Mouse (Mus musculus): Measurements from ENCODE around the gene Tlr6. TPM values are rescaled to one million over a fixed set of nuclear protein-coding genes. Genes with fewer than 3 reads are reported as not detected.

Tlr6 gene
- polyA plus RNA-seq, 1 experiment: 2.3 TPM

- no peak overlapping the region for H3K27ac ChIP-seq (ENCODE audit: insufficient read depth, low read length)
- TF ChIP-seq POLR2A (IDR thresholded peaks at IDR 0.05; ENCODE audit: low read depth, low read length) (no peak), CTCF (IDR thresholded peaks at IDR 0.05; ENCODE audit: borderline replicate concordance, insufficient read depth, low read length) (no peak)
- no peaks in the 10 kb centered on the region for H3K4me1 ChIP-seq (ENCODE audit: control insufficient read depth, insufficient read depth, low read length)
- H3K4me3 ChIP-seq (ENCODE audit: insufficient read depth, low read length): no peak overlapping the region
Observed at GRCm38 (mm10) chr5:64905516-64906271, 54.2 kb downstream of the Tlr6 start.

Other genes with a start within 250 kb of the Tlr6 start
- 105 and 107 TPM in 2 replicates for gene Klf3, start 156.7 kb downstream of the Tlr6 start, polyA plus RNA-seq (2011; ENCODE audit: insufficient read length, low read depth, missing spikeins)
- gene Tlr1, start 26.5 kb downstream of the Tlr6 start, polyA plus RNA-seq (2011; ENCODE audit: insufficient read length, low read depth, missing spikeins): 0.23 and 1.1 TPM in 2 replicates
- 153 and 177 TPM in 2 replicates for gene Fam114a1, start 10.0 kb upstream of the Tlr6 start, polyA plus RNA-seq (2011; ENCODE audit: insufficient read length, low read depth, missing spikeins)
- not detected in 2 replicates for gene Tmem156, start 132.0 kb upstream of the Tlr6 start, polyA plus RNA-seq (2011; ENCODE audit: insufficient read length, low read depth, missing spikeins)
- gene Klhl5, start 147.4 kb upstream of the Tlr6 start, polyA plus RNA-seq (2011; ENCODE audit: insufficient read length, low read depth, missing spikeins): 34.2 and 35.5 TPM in 2 replicates
- 11.0 and 14.8 TPM in 2 replicates for gene Wdr19, start 239.6 kb upstream of the Tlr6 start, polyA plus RNA-seq (2011; ENCODE audit: insufficient read length, low read depth, missing spikeins)

Measured in embryonic fibroblast, embryonic 13.5 days (primary cell).